Mouse (Mus musculus) heart, adult 8-10 months (tissue): ENCODE data around the gene Ergic2. TPM values are rescaled to one million over a fixed set of nuclear protein-coding genes. Genes with fewer than 3 reads are reported as not detected.

Source experiments
- DNase-seq: peaks from one replicate; pipeline ENCODE4 v3.0.0; 2022; ENCODE audit warnings: low spot score
- total RNA-seq, 4 experiments: library from RNA; stranded (reverse); gene quantifications; 2 replicates each; pipeline ENCODE4 v1.2.4; 2022

Ergic2 gene
- total RNA-seq, result 10 to 100 TPM; 55.7 to 58.8 (median 56.9) TPM

DNA sequence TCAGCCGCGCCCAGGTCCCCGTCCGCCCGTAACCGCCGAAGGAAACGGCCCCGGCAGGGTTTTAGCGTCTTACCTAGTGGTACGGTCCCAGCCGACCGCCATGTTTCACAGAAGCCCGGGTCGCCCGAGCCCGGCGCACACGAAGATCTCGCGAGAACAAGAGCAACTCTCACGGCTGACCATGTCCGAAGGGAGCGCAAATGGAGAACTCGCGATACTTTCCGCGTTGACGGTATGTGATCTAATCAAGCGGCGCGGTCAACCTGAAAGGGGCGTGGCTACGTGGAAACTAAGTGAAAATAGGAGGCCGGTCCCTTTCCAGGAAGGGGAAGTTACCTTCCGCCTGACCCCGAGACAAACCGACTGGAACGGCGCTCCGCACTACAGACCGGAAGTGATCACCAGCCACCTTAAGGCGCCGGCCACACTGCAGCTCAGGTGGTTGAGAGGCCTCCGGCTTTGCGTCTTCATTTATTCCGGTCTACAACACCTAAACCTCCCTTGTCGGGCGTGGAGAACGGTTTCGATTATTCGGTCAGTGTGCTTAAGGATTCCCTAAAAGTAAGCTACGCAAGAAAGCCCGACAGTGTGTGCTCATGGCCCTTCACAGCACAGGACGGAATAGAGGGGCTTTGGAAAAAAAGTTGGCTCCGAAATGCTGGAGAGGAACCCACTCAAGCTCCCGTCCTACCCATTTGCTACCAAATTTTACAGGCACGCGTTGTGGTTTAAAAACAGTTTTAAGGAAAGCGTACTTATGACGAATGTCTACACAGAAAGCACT lies at the start of gene Ergic2:
Gene Ergic2 (minus strand): TSS at position 478 of the 784 bp plus-strand sequence.
- DNase-seq, result peak; percentile 99

DNA sequence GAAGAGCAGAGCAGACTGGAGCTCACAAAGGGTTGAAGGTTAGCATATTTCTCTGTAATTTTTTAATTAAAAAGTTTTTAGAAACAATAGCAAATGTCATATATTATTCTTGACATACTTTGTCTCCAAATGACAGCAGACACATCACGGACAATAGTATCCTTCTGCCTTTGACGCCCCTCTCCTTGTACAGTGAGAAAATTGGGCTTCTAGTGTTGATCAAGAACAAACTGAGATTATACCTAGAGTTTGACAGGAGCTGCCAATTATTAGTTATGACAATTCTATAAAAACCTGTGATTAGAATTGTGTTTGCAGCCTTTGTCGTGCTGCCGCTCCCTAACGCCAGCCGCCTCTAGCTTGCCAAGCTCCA lies 48.5 kb upstream of the Ergic2 start:
- no peak for DNase-seq

DNA sequence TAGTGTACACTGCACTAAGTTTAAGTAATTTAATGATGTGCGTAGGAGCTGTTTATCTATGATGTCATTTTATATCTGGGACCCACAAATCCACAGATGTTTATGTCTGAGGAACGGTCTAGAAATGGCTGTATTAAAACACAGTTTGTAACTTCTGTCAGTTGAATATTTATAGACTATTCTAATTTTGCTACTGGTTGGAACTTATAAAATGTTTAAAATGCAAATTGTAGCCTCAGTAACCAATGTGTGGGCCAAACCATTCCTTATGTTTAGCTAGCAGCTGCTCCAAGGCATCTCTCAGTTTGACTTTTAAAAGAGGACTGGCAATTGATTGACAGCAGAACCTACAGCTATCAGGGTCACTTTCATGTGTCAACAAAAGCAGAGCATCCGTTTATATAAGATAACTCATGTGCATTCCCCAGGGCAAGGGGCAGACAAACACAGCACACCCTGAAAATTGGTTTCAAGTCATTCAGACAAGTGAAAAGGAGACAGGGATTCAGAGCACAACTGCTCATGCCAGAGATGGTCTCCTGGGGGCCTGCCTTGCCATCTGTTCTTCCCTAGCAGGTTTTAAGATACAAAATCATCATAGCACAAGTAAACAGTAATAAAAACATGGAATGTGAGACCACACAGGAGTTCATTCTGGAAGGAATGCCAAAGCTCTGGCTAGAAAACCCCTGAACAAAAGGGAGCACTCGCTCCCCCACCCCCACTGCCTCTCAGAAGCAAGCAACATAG lies 48.0 kb upstream of the Ergic2 start:
- no peak for DNase-seq

DNA sequence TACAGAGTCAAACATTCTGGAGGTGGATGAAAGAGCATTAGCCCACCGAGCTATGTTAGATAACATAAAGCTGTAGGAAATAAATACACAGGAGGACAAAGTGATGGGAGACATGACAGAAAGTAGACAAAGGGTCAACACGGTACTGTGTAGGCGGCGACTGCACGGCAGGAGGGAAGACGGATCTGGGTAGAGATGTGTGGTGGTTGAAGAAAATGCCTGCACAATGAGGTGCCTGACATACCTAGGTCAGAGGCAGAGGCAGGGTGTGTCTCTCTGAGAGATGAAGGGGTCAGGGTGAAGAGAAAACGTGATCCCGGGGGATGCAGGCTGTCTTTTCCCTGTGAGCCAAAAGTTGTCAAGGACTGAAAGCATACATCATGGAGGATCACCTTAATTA lies 46.9 kb upstream of the Ergic2 start:
- no peak for DNase-seq

DNA sequence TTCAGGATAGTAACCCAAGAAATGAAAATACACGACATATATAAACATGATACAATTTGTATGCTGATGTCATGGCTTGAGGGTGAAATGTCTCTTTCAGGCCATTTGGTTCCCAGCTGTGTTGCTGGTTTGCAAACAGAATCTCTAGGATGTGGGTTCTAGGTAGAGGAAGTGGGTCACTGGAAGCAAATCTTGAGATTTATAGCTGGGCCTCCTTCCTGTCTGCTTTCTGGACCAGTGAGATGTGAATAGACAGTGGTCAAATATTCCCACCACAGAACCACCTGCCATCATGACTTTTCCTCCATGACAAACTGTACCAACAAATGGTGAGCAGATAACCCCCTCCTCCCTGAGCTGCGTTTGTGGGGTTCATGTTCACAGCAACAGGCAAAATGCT lies 45.6 kb upstream of the Ergic2 start:
- DNase-seq, result no peak

DNA sequence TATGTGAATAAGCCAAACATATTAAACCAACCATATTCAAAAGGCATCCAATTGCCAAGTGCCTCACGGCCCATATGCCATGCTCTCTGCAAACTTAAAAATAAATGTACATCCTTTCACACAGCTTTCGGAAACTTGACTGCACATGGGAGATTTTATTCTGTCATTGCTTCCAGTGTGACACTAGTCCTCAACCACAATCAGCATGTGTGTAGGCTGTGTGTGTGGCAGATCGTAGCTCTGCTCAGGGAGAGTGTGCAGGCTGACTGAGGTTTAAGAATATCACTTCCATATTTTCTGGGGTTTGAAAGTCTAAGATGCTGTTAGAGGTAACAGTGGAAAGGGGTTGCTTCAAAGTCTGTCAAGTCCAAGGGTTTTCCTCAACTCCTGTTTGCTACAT lies 43.9 kb upstream of the Ergic2 start:
- no peak for DNase-seq

DNA sequence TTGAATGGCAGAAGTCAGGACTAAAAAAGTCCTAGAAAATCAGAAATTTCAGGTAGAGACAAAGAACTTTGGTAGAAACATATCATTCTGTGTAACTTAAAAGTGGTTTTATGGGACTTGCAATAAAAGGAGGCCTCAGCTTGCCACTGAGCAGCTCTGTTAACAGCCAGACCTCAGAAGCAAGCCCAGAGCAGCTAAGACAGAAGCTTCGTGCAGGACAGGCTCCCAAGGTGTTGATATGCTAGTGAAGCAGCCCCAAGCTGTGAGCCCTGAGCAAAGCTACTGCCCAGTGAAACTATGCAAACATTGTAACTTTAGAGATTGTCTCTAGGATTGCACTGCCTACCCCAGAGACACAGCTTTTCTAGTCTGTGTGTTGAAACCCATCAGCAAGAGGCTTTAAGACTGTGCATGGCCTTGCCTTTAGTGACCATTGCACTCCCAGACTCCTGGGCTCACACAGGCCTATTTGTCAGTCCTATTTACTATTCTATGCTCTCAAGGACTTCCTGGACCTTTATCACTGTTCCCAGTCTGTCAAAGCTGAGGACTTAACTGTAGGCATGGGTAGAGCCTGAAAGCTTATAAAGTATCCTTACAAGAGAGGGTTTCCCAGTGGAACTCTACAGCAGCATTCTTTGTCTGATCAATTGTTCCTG lies 43.4 kb upstream of the Ergic2 start:
- DNase-seq, result no peak

DNA sequence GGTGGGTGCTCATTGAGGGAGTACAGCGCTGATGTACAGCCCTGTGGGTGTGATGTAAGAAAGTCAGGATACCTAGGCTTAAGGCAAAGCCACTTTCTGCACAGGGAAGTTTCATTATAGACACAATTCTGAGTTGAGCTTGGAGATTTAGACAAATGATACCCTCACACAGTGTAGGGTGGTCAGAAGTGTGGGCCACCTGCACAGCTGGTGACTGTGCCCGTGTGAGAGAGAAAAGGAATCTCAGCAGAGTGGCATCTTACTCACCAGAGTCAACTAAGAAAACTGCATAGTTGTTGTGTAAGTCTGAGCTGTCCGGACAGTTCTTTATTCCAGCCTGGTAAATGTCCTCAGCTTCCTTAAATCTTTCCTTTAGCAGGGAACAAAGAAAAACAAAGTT lies 37.0 kb upstream of the Ergic2 start:
- DNase-seq, result no peak

DNA sequence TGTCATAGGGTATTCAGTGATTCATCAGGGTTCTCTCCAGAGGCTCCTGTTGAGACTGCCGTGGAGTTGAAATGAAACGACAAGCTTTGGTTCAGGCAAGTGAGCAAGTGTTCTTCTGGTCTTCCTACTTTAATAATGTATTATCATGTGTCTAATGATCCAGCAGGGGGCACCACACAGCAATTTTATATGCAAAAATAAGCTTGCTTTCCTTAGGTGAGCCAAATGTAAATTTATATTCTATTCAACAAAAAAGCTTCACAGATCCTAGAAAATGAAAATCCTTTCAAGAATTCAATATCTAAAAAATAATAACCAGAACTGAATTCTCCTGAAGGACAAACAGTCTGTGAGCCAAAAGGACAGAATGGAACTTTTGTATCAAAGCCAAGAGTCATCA lies 36.5 kb upstream of the Ergic2 start:
- DNase-seq, result peak; percentile 59

DNA sequence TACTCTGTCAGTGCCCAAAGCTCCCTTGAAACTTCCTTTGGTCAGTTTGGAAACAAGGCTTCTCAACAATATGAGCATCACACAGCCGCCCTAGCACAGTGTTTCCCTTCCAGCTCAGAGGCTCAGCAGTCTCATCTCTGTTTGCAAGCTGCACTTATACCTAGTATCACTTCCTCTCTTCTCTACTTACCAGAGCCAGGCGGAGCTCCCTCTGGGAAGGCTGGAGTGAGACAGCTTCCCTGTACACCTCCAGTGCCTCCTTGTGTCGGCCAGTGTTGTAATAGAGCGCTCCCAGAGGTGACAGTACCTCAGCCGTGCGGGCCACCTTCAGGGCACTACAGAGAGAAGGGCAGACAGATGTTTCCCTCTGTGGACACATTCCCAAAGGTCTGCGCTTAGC lies 34.4 kb upstream of the Ergic2 start:
- no peak for DNase-seq

DNA sequence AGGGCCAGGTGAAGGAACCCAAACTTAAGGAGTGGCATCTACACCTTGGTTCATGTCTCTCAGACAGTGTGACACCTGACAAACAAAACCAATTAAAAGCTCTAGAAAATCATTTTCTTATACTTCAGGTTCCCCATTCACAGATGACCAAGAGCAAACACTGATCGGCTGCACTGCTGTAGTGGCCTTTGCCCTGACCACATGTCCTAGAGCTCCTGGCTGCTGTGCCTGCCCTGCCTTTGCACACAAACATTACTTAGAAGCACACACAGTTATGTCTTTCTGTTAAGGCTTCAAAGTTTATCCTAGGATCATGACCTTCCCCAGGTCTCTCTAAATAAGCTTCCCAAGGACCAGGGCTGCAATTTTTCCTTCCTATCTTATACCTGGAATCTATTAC lies 32.7 kb upstream of the Ergic2 start:
- no peak for DNase-seq

DNA sequence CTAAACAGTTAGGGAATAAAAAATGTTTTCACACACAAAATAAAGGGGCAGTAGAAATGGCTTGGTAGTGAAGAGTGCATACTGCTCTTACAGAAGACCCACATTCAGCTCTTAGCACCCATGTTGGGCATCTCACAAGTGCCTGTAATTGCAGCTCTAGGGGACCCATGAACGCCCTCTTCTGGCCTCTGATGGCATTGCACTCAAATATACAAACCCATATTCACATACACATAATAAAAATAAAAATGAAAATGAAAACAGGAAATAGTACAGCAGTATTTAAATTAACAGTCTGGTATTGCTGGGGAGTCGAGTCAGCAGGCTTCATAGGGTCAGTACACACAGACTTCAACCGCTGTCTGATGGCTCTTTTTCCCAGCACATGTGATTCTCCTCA lies 30.1 kb upstream of the Ergic2 start:
- no peak for DNase-seq

DNA sequence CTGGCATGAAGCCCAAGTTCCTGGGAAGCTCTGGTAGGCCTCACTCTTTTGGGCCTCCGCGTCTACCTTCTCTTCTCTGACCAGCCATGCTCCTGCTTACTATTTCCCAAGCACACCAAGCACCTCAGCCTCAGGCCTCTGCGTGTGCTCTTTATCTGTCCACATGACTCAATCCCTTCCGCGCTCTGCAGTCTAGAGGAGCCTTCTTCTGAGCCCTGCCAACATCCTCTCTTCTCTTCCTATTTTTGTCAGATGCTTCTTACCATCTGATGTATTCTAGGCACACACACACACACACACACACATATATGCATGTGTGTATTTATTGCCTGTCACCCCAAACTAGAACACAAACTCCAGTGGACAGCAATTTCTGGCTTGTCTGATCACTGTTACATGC lies 29.5 kb upstream of the Ergic2 start:
- DNase-seq, result no peak

DNA sequence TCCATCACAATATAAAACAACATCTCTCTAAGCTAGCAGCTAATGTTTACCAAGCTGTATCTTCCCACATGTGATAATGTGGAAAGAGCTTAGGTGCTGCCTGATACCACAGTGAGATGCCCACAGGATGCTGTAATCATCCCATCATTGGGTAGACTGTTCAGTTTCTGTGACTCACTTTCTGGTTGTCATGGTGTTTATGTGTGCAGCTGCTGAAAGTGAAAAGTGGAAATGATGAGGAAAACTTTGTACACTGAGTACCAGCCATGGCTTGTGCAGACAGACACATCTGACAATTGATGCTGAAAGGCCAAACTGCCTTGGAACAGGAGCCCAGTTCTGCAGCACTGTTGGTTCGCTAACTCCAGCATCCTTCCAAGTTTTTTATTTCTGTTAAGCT lies 27.1 kb upstream of the Ergic2 start:
- DNase-seq, result no peak

DNA sequence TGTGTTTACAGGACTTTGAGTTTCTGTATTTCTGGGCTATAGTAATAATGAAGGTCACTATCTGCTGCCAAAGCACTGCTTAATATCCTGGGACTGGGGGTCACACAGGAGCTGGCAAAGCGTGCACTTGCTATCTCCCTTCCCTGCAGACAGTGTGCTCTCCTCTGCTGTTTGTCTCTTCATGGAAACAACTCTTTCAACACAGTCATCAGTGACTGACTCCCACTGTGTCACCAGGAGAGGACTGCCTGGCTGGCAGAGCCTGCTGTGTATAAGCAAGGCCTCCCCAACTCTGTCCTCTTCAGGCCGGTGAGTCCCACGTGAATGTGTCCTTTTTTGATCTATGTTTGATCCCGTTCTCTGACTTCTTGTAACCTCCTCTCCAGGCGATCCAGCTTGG lies 25.3 kb upstream of the Ergic2 start:
- DNase-seq, result no peak

DNA sequence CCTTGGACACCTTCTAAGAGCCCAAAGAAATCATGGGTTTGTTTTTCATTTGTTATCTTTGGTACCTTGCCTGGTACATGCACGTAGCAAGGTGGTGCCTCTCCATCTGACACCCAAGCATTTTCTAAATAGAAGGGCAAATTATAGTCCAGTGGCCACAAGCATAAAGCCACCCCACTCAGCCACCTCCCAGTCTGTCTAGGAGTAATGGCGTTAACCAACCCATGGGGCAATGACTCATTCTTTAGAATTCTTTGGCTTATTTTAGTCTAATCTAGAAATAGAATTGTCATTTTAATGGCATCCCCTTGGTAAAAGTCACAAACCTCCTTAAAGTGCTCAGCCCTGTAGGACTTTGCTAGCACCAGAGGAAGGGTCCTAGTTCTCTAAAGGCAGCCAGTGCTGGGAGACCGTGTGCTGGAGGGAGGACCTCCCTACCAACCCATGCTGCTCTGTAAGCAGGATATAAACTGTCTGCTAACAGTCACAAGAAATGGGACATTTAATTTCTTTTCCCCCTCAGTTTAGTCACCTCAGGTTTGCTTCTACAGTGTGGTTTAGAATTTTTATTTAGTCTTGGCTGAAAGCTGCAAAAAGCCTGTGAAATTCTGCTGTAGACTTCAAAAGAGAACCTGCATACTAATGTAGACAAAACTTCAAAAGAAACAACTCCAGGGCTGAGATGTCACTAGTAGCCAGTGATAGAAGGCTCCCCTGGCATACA lies 22.1 kb upstream of the Ergic2 start:
- no peak for DNase-seq

DNA sequence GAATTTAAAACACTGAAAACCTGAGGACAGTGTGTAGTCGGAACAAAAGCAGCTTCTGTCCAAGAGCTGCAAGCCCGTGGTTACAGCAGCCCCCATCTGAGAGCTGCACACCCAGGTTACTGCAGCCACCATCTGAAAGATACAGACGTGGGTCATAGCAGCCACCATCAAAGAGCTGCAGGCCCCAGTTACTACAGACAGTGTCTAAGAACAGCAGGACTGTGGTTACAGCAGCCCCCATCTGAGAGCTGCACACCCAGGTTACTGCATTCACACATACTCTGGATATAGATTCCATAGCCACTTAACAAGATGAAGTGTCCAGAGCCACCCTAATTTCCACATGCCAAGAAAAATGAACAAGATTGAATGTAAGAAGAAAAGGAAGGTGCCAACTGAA lies 15.4 kb upstream of the Ergic2 start:
- no peak for DNase-seq

DNA sequence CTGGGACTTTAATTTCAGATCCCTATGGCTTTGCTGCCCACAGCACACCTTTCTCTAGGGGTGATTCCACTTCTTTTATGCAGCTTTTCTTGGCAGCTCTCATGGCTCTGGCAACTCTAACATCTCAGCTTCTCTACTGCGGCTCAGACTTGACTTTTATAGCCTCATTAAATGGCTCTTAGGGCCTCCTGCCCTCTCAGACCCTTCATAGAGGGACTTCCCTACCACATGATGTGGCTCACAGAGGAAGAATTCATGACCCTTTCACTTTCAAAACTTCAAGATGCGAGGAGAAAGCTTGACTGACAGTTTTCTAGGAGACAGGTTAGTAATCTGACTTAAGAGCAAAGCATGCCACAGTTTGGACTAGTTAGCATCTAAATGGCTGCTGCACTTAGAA lies 10.5 kb upstream of the Ergic2 start:
- DNase-seq, result no peak

DNA sequence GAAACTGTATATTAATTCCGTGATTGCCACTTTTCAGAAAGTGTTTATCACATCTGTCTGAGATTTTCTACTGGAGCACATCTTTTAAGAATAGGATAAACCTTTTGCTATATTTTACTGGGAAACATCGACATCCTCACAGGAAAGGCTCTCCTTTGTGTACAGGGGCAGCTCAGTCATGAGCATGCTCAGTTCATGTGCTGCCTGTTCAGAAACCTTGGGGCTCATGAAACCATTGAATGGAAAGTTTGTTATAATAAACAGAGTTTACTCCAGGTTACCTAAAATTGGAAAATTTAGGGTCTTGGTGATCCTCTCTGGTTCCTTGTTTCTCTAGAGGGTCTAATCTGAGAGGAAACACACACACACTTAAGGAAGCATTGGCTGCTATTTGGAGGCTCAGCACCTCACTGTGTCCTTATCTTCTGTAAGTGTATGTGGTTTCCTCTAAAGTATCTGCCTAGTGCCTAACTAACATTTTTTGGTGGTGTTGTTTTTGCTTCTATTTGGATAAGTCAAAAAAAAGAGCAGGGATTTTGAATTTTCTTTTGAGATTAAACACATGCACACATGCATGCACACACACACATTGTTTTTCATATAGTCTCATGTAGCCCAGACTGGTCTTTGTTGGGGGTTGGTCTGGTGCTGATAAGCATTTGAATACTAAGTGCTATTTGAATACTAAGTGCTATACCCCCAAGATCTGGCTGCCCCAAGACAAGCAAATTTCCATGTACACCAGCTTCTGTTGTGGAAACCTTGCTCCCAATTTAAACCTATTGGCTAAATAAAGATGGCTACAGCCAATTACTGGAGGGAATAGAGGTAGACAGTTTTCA lies 6.3 kb upstream of the Ergic2 start:
- no peak for DNase-seq

DNA sequence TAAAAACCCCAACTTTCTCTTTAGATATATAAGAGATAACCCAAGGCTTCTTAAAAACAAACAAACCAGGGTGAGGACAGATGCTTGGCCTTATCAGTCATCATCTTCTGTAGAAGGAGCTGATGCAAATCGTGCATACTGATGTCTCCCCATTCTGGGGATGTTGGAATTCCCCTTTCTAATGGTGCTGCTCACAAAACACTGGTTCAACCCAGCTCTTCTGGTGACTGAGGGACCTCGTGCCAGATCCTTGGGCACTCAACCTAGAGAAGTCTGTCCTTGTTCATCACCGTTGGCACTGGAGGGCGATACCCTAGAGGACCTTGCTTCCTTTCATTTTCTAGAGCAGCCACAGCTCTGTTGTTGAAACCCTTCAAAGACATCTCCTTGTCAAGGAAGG lies 4.6 kb upstream of the Ergic2 start:
- no peak for DNase-seq

DNA sequence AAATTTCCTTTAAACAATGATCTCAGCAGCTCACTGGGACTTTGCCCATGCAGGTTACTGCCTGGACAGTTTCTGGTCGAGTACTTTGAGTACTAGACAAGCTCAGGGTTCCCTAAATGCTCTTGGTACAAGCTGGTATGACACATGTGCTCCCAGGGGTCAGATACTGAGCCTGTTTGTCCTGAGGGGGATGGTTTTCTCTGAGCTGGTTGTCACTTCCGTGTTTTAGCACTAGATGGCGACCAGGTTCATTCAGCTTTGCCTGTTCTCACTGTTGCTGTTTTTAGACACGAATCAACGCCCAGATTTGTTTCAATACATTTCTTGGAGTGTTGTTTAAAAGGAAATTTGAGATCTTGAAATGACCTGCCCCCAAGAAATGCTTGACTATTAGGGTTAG lies 2.6 kb upstream of the Ergic2 start:
- peak; percentile 24 for DNase-seq
